Mouse (Mus musculus) frontal cortex, postnatal 36 days (tissue): Measurements from ENCODE around the gene Uspl1.

Experiments
- DNase-seq, 2 experiments: peaks; one replicate each; pipeline ENCODE4 v3.0.0; 2022; ENCODE audit warnings: low spot score in 2 of 2

The Uspl1 gene

DNA sequence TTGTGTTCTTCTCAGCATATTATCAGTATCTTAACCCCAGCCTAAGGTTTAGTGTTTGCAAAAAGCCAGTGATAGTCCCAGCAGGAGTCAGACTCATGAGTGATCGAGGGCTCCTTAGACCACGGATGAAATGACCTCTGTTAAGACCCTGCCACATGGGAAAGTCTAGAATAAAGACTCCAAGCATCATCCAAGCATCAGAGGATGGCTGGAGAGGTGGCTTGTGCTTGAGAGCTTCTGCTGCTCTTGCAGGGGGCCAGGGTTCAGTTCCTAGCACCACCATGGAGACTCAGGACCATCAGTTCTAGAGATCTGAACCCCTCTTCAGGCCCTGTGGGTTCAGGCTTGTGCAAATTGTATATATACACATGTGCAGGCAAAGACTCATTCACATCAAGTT, 16.1 kb upstream of the Uspl1 start:
- DNase-seq, result no peak

- DNase-seq, result peak; percentile 21 to 61
Observed at GRCm38 (mm10) chr5:149168816-149169215, 15.3 kb upstream of the Uspl1 start.

DNA sequence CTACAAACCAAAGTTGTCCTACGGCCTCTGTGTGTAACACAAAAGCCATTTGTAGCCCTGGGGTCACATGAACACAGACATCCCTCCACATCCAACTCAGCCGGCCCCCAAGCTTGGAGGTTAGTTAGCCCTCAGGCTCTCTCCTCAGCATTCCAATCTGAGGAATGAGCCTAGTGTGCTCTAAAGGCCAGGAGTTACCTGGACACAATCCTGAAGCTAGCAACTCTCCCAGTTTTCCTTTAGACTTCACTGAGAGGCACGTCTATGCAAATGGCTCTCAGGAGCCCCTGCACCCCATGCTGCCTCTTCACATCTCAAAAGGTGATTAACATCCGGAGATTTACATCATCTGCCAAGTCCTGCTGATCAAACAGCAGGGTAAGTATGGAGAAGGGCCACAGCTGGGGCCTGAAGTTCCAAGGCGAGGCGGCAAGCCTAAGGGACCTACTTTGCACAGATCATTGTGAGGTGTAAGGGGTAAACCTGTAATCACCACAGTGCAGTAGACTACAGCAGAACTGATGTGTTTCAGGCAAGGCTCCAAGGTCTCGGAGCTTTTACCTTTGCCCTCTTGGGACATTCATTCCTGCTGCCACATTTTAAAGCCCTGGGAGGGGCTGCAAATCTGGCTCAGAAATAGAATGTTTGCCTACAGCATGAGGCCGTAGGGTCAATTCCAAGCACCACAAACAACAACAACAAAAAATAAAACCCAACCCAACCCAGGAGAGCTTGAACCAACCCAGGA, 13.1 kb upstream of the Uspl1 start:
- no peak for DNase-seq

- no peak for DNase-seq
Observed at GRCm38 (mm10) chr5:149172246-149172645, 11.9 kb upstream of the Uspl1 start.

GRCm38 (mm10) chr5:149174527-149174926, 9.6 kb upstream of the Uspl1 start:
- no peak for DNase-seq

GRCm38 (mm10) chr5:149175736-149176135, 8.4 kb upstream of the Uspl1 start:
- DNase-seq, result no peak

GRCm38 (mm10) chr5:149178095-149178494, 6.1 kb upstream of the Uspl1 start:
- no peak for DNase-seq

DNA sequence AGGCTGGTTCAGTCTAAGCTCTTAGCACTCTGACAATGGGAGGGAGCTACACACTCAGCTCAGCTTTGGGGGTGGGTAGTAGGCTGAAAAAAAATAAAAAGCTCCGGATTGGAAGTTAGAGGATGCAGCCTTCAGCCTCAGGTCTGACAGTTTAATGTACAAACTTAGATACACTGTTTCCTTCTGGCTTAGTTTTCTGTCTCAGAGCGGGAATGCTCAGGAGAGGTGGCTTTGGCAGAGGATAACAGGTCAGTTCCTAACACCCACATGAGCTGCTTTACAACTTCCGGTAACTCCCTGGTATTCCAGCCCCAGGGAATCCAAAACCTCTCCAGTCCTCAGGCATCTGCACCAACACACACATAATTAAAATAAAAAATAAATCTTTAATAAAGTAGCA, 4.3 kb upstream of the Uspl1 start:
- DNase-seq, result no peak

DNA sequence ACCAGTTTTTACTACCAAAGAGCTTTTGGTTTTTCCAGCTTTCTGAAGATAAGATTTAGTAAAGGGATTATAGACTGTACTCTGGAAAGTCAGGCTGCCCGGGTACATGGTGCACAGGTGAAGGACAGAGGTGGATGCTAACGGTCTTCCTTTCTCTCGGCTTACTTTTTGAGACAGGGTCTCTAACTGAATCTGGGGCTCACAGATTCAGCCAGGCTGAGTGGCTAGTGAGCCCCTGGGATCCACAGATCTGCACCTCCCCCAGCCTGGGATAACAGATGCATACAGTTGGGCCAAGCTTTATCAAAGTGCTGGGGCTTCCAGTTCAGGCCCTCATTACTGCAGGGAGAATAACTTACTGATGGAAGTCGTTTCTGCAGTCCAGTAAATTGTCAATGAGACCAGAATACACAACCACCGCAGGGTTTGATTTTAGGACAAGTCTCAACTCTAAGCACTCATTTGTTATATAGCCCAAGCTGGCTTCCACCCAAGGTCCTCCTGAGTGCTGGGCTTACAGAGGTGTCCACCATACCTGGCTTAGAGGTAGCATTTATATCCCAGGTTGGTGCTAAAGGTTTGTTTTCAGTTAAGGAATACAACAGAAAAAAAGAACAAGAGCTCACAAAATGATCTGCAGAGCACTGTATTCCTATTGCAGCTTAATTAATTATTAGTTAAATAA, 1.8 kb upstream of the Uspl1 start:
- no peak for DNase-seq

DNA sequence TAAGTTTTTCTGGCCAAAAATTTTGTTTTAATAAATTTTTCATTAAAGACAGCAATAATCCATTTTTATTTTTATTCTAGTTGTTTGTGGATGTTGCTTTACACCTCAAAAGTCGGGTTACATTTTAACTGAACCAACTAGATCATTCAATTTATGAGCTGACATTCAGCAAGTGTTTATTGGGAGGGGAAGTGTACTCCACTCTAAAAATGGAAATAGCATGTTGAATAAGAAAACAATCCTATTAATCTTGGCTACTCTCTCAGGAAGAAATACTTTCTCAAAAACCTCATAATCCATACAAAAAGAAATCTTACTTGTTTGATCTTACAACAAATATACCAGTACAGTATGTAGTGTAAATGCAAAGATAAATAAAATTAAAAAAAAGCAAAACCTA, 1.0 kb upstream of the Uspl1 start:
- DNase-seq, result no peak

GRCm38 (mm10) chr5:149183721-149184103, 438 bp upstream of the Uspl1 start:
- no peak for DNase-seq

GRCm38 (mm10) chr5:149184844-149185186, 665 bp downstream of the Uspl1 start:
- peak; percentile 43 to 46 for DNase-seq

DNA sequence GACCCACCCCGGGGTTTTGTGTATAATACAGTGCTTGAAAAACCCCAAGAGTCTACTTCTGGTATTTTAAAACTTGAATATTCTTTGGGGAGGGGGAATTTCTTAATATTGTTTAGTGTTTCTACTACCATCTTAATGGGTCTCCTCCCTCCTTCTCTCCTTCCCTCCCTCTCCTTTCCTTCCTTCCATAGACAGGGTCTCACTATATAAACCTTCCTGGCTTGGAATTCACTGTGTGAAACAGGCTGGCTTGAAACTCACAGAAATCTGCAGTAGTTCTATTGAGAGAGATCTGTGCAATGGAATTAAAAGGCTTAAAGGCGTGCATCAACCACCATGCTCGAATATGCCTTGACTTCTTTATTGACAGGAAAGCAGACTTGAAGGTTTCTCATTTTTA, 1.7 kb downstream of the Uspl1 start:
- no peak for DNase-seq

GRCm38 (mm10) chr5:149190160-149190559, 6.0 kb downstream of the Uspl1 start:
- no peak for DNase-seq

GRCm38 (mm10) chr5:149196611-149197010, 12.5 kb downstream of the Uspl1 start:
- no peak for DNase-seq

GRCm38 (mm10) chr5:149198782-149199181, 14.6 kb downstream of the Uspl1 start:
- DNase-seq, result no peak

GRCm38 (mm10) chr5:149202941-149203340, 18.8 kb downstream of the Uspl1 start:
- DNase-seq, result peak in 1 of 2 experiments; percentile 27

- no peak for DNase-seq
Observed at GRCm38 (mm10) chr5:149203796-149204375, 19.7 kb downstream of the Uspl1 start.

GRCm38 (mm10) chr5:149204822-149205221, 20.7 kb downstream of the Uspl1 start:
- DNase-seq, result no peak

GRCm38 (mm10) chr5:149205265-149205664, 21.1 kb downstream of the Uspl1 start:
- no peak for DNase-seq

- no peak for DNase-seq
Observed at GRCm38 (mm10) chr5:149206286-149206685, 22.1 kb downstream of the Uspl1 start.

- DNase-seq, result no peak
Observed at GRCm38 (mm10) chr5:149207661-149208060, 23.5 kb downstream of the Uspl1 start.

- DNase-seq, result no peak
Observed at GRCm38 (mm10) chr5:149208776-149209175, 24.6 kb downstream of the Uspl1 start.
